Mouse (Mus musculus): ENCODE results near the gene 4930516K23Rik.

DNA sequence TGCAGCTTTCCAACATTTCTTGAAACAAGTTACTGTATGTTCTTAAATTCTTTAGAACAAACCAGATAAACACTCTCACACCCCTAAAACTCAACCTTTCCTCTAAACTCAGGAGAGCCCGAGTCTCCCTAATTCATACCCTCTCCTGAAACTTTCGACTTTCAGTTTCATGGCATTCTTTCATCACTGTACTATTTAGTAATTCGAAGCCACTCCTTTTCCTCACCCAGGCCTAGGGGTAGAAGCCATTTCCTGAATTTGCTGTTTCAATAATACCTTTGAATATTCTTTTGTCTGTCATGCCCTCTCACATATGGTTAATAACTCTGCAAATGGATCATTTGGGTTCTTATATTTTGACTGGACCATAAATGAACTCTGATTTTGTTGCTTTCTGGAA is 34.3 kb downstream of the 4930516K23Rik start:
- TF ChIP-seq CTCF (IDR thresholded peaks at IDR 0.05; ENCODE audit: borderline replicate concordance, insufficient read depth, low read length) (no peak), POLR2A (IDR thresholded peaks at IDR 0.05; ENCODE audit: low read depth, low read length) (no peak)

Data from embryonic fibroblast, embryonic 13.5 days (primary cell).